Mouse (Mus musculus) right cerebral cortex, postnatal 14 days (tissue): ENCODE measurements at regions not wholly inside any gene's neighbourhood (a gene's known extent, or its start where the extent isn't known, plus 50 kb on each side); places are given as distances from the start of the nearest gene placed in this dataset.

Source experiments
- DNase-seq: peaks from one replicate; pipeline ENCODE4 v3.0.0; 2022

DNA sequence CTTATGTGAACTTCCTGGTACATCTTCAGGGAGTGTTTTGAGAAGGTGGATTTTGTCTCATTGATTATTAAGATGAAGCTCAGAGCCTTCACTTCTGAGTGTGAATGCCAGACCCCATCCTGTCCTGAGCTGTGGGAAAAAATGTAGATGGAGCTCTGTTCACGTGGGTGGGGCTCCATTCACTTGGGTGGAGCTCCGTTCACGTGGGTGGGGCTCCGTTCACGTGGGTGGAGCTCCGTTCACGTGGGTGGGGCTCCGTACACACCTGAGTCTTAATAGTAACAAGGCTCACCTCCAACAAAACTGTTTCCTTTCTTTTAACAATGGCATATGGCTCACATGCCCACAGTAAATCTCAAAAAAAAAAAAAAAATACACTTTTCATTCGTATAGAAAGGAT, 94.1 kb upstream of the Sox5 start:
- no peak for DNase-seq

DNA sequence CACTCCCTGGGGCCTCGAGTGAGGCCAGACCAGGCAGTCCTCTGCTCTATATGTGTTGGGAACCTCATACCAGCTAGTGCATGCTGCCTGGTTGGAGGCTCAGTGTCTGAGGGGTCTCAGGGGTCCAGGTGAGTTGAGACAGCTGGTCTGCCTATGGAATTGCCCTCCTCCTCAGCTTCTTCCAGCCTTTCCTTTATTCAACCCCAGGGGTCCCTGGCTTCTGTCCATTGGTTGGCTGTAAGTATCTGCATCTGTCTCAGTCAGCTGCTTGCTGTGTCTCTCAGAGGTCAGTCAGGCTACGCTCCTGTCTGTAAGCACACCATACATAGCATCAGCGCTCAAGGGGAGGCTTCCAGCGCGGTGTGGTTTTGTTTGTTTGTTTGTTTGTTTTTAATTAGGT, 92.5 kb upstream of the Sox5 start:
- DNase-seq, result no peak

DNA sequence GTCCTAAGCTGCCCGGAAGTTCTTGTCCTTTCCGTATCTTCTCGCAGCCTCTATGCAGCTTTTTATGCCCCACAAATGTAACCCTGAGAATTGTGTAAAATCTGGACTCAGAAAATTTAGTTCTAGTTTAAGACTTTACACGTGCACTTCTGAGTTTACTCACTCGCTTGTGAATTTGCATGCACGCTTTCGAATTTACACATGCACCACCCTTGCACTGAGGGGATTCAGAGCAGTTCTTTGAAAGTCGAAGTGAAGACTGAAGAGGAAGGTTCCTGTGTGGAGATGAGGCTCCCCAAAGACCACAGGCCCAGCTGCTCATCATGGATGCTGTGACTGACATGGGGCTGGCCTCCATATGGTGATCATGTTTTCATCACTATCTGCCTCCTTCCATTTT, 89.2 kb upstream of the Sox5 start:
- no peak for DNase-seq

DNA sequence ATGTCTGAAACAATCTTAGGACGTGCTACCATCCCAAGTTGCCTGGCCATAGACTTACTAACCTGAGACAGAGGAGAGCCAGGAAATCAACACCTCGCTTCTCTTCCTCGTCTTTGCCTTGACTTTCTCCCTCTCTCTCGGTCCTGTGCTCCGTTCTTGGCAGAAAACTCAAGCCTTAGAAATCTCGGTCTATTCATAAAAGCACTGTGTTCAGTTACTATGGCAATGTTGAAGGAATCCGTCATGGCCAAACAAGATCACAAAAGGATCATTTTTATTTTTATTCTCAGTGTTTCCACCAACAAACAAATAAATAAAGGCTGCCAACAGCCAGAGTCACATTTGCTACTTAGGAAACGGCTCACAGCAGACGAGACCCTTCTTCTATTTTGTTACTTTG, 85.6 kb upstream of the Sox5 start:
- DNase-seq, result no peak

DNA sequence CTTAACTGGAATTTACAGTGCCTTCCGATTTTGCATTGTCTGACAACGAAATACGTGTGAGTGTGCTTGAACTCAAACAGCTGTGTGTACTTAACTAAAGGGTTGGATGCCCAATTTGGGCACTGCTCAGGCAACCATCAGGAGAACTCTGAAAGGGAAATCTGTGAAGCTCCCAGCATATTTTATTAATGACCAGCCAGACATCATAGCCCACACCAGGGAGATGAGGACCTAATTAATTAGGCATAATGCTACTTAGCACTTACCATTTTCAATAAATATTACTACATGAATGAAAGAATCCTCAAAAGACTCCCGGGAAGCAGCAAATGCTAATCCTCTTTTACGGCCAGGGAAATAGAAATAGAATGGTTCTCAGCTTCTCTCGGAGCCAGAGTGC, 82.2 kb upstream of the Sox5 start:
- no peak for DNase-seq

DNA sequence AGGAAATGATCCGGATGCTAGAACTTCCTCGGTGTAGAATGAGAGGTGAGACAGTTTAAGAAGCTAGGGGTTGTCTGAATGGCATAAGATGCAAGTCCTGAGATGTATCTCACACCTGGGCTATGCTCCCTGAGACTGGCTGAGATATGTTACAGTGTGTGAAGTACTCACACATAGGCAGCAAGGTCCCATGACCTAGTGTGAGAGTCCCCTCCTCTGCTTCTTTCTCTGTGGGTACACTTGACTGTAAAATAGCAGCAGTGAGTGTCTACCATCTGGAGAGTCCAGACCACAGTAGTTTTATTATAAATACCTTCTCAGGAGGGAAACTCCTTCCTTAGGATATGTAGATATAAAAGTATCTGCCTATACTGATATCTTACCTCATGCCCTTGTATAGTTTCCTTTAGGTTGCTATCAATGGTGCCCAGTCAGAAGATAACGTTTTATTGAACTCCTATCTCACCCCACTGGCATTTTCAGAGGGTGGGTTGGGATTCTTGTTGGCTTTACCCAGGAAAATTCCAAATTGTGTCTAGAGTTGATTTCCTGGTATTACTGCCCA, 81.7 kb upstream of the Sox5 start:
- no peak for DNase-seq

DNA sequence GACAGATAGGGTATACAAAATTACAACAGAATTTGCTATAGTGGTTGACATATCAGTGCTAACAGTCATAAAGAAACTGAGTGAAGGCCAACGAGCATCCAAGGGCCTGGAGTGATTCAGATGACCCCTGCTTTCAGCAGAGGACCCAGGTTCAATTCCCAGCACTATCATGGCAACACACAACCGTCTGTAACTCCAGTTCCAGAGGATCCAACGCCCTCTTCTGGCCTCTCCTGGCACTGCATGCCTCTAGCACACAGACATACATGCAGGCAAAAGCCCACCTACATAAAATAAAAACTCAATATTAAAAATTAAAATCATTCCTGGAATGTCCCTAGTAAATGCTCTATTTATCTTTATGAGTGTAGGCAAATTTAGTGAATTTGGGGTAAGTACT, 59.7 kb upstream of the Sox5 start:
- no peak for DNase-seq

DNA sequence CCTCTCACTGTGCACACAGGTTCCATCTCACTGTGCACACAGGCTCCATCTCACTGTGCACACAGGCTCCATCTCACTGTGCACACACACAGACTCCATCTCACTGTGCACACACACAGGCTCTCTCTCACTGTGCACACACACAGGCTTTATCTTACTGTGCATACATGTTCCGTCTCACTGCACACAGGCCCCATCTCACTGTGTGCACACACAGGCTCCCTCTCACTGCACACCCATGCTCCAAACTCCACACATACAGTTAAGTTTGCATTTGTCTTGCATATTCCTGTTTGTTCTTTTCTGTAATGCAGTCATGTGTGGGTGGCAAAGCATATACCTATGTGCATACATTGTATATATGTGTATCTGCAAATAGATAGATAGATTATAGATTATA, 57.6 kb upstream of the Sox5 start:
- DNase-seq, result no peak

DNA sequence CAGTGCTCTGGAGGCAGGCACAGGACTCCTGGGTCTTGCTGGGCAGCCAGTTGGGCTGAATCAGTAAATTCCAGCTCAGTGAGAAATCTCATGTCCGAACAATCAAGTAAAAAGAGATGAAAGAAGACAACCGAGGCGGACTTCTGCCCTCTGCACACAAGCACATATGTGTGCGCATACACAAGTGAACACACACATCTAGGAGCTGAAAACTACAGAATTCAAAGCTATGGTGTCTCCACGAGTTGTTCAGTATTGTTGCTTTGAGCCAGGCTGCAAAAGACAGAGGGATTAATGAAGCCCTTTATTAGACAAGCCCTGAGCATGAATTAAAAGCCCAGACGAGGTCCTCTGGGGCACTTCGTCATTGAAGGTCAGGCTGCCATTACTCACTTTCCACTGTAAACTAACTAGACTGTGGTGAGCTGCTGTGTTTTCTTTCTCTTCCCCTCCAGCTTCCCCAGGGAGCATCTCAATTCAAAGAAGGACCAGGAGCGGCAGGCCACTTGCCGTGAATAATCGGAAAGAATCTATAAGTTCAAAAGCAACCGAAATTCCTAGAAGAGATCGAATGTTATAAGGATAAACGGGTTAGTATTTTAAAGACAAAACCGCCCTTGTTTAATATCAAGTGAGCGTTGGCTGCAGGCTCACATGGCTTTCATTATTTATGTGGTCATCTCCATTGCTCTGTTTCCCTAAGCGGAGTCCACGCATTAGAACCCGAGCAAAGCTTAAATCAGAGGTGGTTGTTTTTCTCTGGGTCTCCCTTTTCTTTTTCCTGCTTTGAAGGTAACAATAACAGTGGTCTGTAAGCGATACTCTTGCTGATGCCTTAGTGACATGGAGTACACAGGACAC, 52.8 kb upstream of the Sox5 start:
- DNase-seq, result no peak
